In genomic region chr7:141194409-141194808, GRCm38 (mm10) we compare ENCODE assay signal across 8 mouse cellular contexts. TPM values are rescaled to one million over a fixed set of nuclear protein-coding genes. Genes with fewer than 3 reads are reported as not detected.
DNase-seq lines count a peak whose midpoint lies in the region; ATAC-seq and TF ChIP-seq lines count a peak whose summit lies in the region.

No protein-coding gene starts in this region.

- no peak for ATAC-seq in liver, embryonic 11.5 days (replicated peaks; ENCODE audit: low FRiP score)

- H3K9me3 ChIP-seq in liver, embryonic 11.5 days (ENCODE audit: control insufficient read depth, low read length), result no peaks in the 10 kb centered on the region

- peak overlapping the region; percentile 79 for H3K4me3 ChIP-seq in spleen, adult 2 months (ENCODE audit: extremely low read depth, insufficient read depth, insufficient read length)
- peak overlapping the region; percentile 98 for H3K4me3 ChIP-seq in liver, embryonic 11.5 days (ENCODE audit: low read depth, low read length)

- peak; percentile 50 for DNase-seq in cerebellum, adult 9-10 months
- no peak for DNase-seq in cerebellum, adult 11-12 months
- no peak for DNase-seq in spleen, adult 2 months (ENCODE audit: low read depth in 1 of 2, low spot score in 2 of 2)
- no peak for DNase-seq in spleen, postnatal 4 days (ENCODE audit: low spot score in 2 of 2)
- no peak for DNase-seq in liver, embryonic 11.5 days (ENCODE audit: low spot score)
- DNase-seq in telencephalon, adult 2 months (ENCODE audit: low read depth, low spot score), result peak; percentile 13
- DNase-seq in right cerebral cortex, postnatal 4 days, result no peak
- DNase-seq in thymus, postnatal 36 days, result no peak

- H3K36me3 ChIP-seq in spleen, adult 2 months (ENCODE audit: control insufficient read depth, insufficient read depth, low read length), result peaks cover 18% of the 10 kb centered on the region
- peaks cover 25% of the 10 kb centered on the region for H3K36me3 ChIP-seq in liver, embryonic 11.5 days (ENCODE audit: control insufficient read depth, insufficient read depth, low read length)

- peak overlapping the region; percentile 87 for H3K27ac ChIP-seq in spleen, adult 2 months (ENCODE audit: insufficient read depth, low read length)
- H3K27ac ChIP-seq in liver, embryonic 11.5 days (ENCODE audit: low read depth, low read length), result peak overlapping the region; percentile 89

- peaks cover 9% of the 10 kb centered on the region; the same call in 1 of the 2 replicates for H3K4me1 ChIP-seq in spleen, adult 2 months (ENCODE audit: control insufficient read depth, insufficient read depth, insufficient read length)
- H3K4me1 ChIP-seq in liver, embryonic 11.5 days (replicated peaks; ENCODE audit: control insufficient read depth, insufficient read depth, low read length), result peaks cover 47% of the 10 kb centered on the region

- TF ChIP-seq CTCF in spleen, adult 2 months (IDR thresholded peaks at IDR 0.05; ENCODE audit: extremely low read depth, insufficient read depth, insufficient read length, insufficient replicate concordance), result no peak

- TF ChIP-seq POLR2A in spleen, adult 2 months (IDR thresholded peaks at IDR 0.05; ENCODE audit: low read depth, low read length), result no peak

- no peaks in the 10 kb centered on the region for H3K27me3 ChIP-seq in spleen, adult 2 months (ENCODE audit: control insufficient read depth, insufficient read depth, low read length)
- no peaks in the 10 kb centered on the region for H3K27me3 ChIP-seq in liver, embryonic 11.5 days (replicated peaks; ENCODE audit: control insufficient read depth, insufficient read depth, low read length)

- H3K4me2 ChIP-seq in liver, embryonic 11.5 days, result peak overlapping the region; percentile 97

- WGBS in spleen, adult 2 months, result under 1% methylated on average over 23 of the region's 23 CpGs
- WGBS in liver, embryonic 11.5 days, result under 1% methylated on average over 23 of the region's 23 CpGs

- H3K9ac ChIP-seq in liver, embryonic 11.5 days (ENCODE audit: low read depth, low read length), result peak overlapping the region; percentile 96

RNA-seq across cellular contexts. Expression of gene Lrrc56, which starts 0.5 kb away (rescaled TPM):
- 5.2 and 5.5 TPM in 2 replicates for polyA plus RNA-seq in spleen, adult 2 months (2012; rRNA removed)
- polyA plus RNA-seq in liver, embryonic 11.5 days (2014; fragmentation: Nextera tagmentation; extraction: Ambion mirVana), result 20.8 and 20.9 TPM in 2 replicates

RNA-seq across cellular contexts. Expression of gene Hras, which starts 0.6 kb away (rescaled TPM):
- polyA plus RNA-seq in spleen, adult 2 months (2012; rRNA removed), result 29.0 and 33.2 TPM in 2 replicates
- 112 and 118 TPM in 2 replicates for polyA plus RNA-seq in liver, embryonic 11.5 days (2014; fragmentation: Nextera tagmentation; extraction: Ambion mirVana)

RNA-seq across cellular contexts. Expression of gene Lmntd2, which starts 19.5 kb away (rescaled TPM):
- polyA plus RNA-seq in spleen, adult 2 months (2012; rRNA removed), result 6.8 and 7.4 TPM in 2 replicates
- polyA plus RNA-seq in liver, embryonic 11.5 days (2014; fragmentation: Nextera tagmentation; extraction: Ambion mirVana), result 1.8 and 2.6 TPM in 2 replicates

RNA-seq across cellular contexts. Expression of gene Rassf7, which starts 21.3 kb away (rescaled TPM):
- polyA plus RNA-seq in spleen, adult 2 months (2012; rRNA removed), result 13.0 and 18.4 TPM in 2 replicates
- polyA plus RNA-seq in liver, embryonic 11.5 days (2014; fragmentation: Nextera tagmentation; extraction: Ambion mirVana), result 35.1 TPM in 2 replicates

RNA-seq across cellular contexts. Expression of gene Rnh1, which starts 21.8 kb away (rescaled TPM):
- polyA plus RNA-seq in spleen, adult 2 months (2012; rRNA removed), result 90.8 and 113 TPM in 2 replicates
- polyA plus RNA-seq in liver, embryonic 11.5 days (2014; fragmentation: Nextera tagmentation; extraction: Ambion mirVana), result 91.2 and 93.7 TPM in 2 replicates

Comparison
In these comparisons a context has a peak if more than half of its experiments do, and no peak if none do; other contexts are left out.
1. DNase-seq: peak in cerebellum, adult 9-10 months (single experiment) and telencephalon, adult 2 months (single experiment); none in cerebellum, adult 11-12 months (single experiment), spleen, adult 2 months (0 of 2), spleen, postnatal 4 days (0 of 2), liver, embryonic 11.5 days (single experiment), right cerebral cortex, postnatal 4 days (single experiment) and thymus, postnatal 36 days (0 of 2).